Mouse (Mus musculus) neutrophil, adult 59 days (primary cell): ENCODE data around the gene Rasgrp3. TPM values are rescaled to one million over a fixed set of nuclear protein-coding genes. Genes with fewer than 3 reads are reported as not detected.

Source experiments
- total RNA-seq, 2 experiments: library from RNA; stranded (reverse); gene quantifications; 1 replicate in 1 of 2; 2 replicates in 1 of 2; pipeline ENCODE4 v1.2.4; 2023

Rasgrp3 gene
- under 1 TPM; 0.78 to 0.90 TPM for total RNA-seq

GRCm38 (mm10) chr17:75435599-75435998 is at the start of gene Rasgrp3:
Gene Rasgrp3, plus strand, starts transcription at chr17:75435896.

GRCm38 (mm10) chr17:75551512-75552400 is 116.1 kb downstream of the Rasgrp3 start, which contains the start of gene Fam98a:
Gene Fam98a, minus strand, starts transcription at chr17:75551946.

Other genes starting within 250 kb of the Rasgrp3 start
- 10 to 100 TPM; 12.5 to 13.8 TPM for gene Fam98a, start 116.0 kb downstream of the Rasgrp3 start, total RNA-seq